Mouse (Mus musculus) erythroblast, embryonic 14.5 days (primary cell): ENCODE data around the gene Ckm.

Source experiments
- GATA1 ChIP-seq: IDR thresholded peaks from 2 replicates; pipeline ENCODE4 v1.6.1; 2012; ENCODE audit warnings: low read length, inconsistent platforms, mixed read lengths
- TAL1 ChIP-seq: IDR thresholded peaks from 3 replicates; pipeline ENCODE4 v1.6.1; 2012; ENCODE audit warnings: low read length, inconsistent platforms, mixed read lengths

DNA sequence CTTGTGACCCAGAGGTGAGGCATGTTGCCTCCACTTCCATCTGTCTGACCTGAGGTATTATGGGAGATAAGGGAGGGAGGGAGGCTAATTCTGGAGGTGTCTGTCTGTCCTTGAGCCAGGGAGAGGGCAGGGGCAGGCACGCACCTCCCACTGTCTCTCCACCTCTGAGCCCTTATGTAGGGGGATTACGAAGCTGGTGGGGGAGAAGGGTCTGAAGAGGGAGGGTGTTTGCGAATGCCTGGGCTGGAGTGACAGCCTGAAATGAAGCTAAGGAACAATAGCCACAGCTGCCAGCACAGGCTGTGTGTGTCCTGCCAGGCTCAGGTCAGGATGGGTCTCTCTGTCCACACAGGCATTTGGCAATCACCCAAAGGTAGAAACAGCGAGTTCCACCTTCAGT lies 42.3 kb upstream of the Ckm start:
- TF ChIP-seq GATA1 (no peak), TAL1 (no peak)
